Mouse (Mus musculus) hindbrain, embryonic 10.5 days (tissue): ENCODE data around the gene Spaca6. TPM values are rescaled to one million over a fixed set of nuclear protein-coding genes. Genes with fewer than 3 reads are reported as not detected.

Experiments
- DNase-seq: peaks from one replicate; pipeline ENCODE4 v3.0.0-alpha.2; 2017; ENCODE audit warnings: low spot score
- H3K27ac ChIP-seq: fragments of 300-500 bp; sonication (generic); 2 replicates; pipeline ENCODE4 v1.5.1; 2016; ENCODE audit warnings: mild to moderate bottlenecking, moderate library complexity
- H3K27me3 ChIP-seq: fragments of 300-500 bp; sonication (generic); 2 replicates; pipeline ENCODE4 v1.6.1; 2016; ENCODE audit warnings: mild to moderate bottlenecking; ENCODE audit not compliant: poor library complexity, insufficient read depth, severe bottlenecking
- H3K36me3 ChIP-seq: fragments of 300-500 bp; sonication (generic); 2 replicates; pipeline ENCODE4 v1.6.1; 2016; ENCODE audit warnings: mild to moderate bottlenecking, moderate library complexity
- H3K4me1 ChIP-seq: fragments of 300-500 bp; sonication (generic); replicated peaks from 2 replicates; pipeline ENCODE4 v1.6.1; 2016; ENCODE audit warnings: mild to moderate bottlenecking
- H3K4me3 ChIP-seq: fragments of 300-500 bp; sonication (generic); 2 replicates; pipeline ENCODE4 v1.5.1; 2016; ENCODE audit warnings: mild to moderate bottlenecking, moderate library complexity
- H3K9me3 ChIP-seq: fragments of 300-500 bp; sonication (generic); 2 replicates; pipeline ENCODE4 v1.6.1; 2016; ENCODE audit warnings: mild to moderate bottlenecking, moderate library complexity
- WGBS: fragments of 180-500 bp; shearing (Covaris S2); methylation state at CpG from one replicate; pipeline ENCODE4 v1.1.7; 2016; 5-methylcytosine and 5-hydroxymethylcytosine counted together
- polyA plus RNA-seq: library from polyadenylated mRNA; unstranded; fragments of >200 nt; fragmentation: Nextera tagmentation; extraction: Ambion mirVana; gene quantifications from 2 replicates; pipeline ENCODE4 v1.2.1, GENCODE M21; 2016

Gene Spaca6
- 43.9 and 44.2 TPM in 2 replicates for polyA plus RNA-seq

DNA sequence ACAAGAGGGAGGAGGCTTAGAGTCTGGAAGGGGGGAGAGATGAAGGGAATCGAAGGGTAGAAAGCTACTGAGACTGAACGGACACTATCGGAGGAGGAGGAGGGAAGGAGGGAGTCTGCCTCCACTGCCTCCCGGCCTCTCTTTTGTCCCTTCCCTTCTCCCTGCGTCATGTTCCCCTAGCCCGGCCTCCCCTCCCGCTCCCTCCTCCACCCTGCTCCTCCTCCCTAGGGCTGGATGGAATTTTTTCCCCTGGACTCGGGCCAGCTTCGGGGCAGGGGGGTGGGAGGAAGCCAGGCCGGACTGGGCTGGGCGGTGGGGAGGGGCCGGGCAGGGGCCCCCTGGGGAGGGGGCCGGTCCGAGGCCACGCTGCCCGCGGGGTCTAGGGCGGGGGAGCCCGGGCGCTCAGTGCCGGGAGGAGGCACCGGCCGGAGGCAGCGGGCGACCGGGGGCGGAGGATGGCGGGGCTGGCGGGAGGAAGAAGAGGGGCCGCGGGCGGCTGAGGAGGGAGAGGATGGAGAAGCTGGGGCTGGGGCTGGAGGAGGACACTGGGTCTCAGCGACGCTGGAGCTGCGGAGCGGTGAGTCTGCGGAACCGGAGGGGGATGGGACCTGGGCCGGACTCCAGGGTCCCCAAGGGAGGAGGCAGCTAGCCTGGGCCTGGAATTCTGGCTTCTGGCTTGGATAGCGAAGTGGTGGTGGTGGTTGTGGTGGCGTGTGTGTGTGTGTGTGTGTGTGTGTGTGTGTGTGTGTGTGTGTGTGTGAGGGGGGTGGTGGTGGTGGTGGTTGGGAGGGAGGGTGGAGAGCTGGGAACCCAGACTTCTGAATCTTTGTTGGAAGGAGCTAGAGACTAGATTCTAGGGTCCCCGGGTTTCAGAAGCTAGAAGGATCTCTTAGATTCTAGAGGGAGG is at the start of gene Spaca6:
Gene Spaca6, plus strand, starts transcription at position 408 of the 907 bp plus-strand sequence.
- 1% methylated on average over 42 of the region's 42 CpGs for WGBS
- Histone ChIP-seq H3K27me3 (no peaks in the 10 kb centered on the region), H3K36me3 (peaks cover 22% of the 10 kb centered on the region), H3K4me3 (peak within 1 kb of the TSS; percentile 89), H3K9me3 (no peaks in the 10 kb centered on the region), H3K4me1 (peaks cover 44% of the 10 kb centered on the region), H3K27ac (peak within 1 kb of the TSS; percentile 99)
- peak; percentile 94 for DNase-seq

DNA sequence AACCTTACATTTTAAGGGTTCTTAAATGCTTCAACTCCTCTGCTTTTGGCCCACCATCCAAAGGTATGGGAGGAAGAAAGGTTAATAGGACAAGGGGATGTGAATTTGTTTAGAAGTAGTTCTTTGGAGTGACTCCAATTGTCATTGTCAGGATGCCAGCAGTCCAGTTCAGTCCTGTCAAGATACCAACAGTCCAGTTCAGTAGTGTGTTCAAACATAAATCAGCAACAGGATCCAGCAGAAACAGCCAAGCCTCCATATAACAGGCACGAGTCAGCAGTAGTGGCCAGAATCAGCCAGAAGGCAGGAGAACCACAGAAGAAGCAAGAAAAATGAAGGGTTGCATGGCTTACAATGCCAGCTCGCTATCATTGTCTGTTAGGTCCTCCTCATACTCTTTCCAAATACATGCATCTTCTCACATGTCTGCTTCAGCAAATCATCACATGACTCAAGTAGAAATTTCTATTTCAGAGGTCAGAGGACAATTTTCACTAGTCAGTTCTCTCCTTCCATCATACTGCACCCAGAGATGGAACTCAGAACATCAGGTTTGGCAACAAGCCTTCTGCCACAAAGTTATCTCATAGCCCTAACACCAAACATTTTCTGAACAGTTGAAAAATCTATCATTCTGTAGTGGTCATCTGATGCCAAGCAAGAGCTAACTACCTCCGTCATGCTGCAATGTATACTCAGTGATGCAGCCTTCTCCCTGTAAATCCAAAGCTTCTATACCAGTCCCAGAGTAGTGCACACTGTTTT is 35.9 kb upstream of the Spaca6 start:
- H3K36me3 ChIP-seq = no peaks in the 10 kb centered on the region
- H3K9me3 ChIP-seq = no peaks in the 10 kb centered on the region
- DNase-seq = no peak
- 84% methylated on average over 3 of the region's 3 CpGs for WGBS
- no peaks in the 10 kb centered on the region for H3K27me3 ChIP-seq
- no peak overlapping the region for H3K4me3 ChIP-seq
- H3K27ac ChIP-seq = no peak overlapping the region
- peaks cover 9% of the 10 kb centered on the region; the same call in 1 of the 2 replicates for H3K4me1 ChIP-seq

DNA sequence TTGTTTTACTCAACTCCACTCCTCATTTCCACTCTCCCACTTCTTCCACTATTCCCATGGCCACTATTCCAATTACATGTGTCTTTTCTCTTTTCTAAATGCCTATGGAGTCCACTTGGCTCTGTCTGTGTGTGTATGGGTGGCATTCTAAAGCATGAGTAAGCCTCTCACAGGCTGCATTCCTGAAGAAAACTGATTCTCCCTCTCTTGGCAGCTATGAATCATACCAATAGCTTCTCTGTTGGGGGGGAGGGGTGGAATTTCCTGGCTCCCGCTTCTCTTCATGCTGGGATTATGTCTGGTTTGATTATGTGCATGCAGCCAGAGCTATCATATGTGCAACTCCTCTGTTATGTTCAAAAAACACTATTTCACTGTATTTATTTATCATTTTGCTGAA is 34.4 kb upstream of the Spaca6 start:
- no peak for DNase-seq

DNA sequence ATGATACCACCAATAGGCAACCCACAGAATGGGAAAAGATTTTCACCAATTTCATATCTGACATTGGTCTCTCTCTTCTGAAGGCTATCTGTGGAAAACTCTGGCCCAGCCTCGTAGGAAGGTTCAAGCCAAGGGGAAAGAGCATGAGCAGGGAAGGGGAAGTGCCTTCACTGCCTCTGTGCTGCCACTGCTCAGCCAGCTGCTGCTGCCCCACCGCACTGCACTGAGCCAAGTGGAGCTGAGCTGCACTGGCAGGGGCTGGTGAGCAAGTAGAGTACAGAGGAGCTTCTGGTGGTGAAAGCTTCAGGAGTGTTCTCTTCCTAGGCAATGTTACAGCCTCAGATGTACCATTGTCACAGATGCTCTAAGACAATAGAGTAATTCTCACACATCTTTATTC is 31.4 kb upstream of the Spaca6 start:
- H3K4me1 ChIP-seq = peaks cover 9% of the 10 kb centered on the region; the same call in 1 of the 2 replicates
- H3K9me3 ChIP-seq = no peaks in the 10 kb centered on the region
- no peak overlapping the region for H3K4me3 ChIP-seq
- WGBS = 64% methylated on average over 2 of the region's 2 CpGs
- DNase-seq = no peak
- H3K36me3 ChIP-seq = no peaks in the 10 kb centered on the region
- no peaks in the 10 kb centered on the region for H3K27me3 ChIP-seq
- no peak overlapping the region for H3K27ac ChIP-seq

More for the DNA sequence above, 34.4 kb upstream of the Spaca6 start:
- H3K27me3 ChIP-seq = no peaks in the 10 kb centered on the region
- 53% methylated on average over 1 of the region's 1 CpGs for WGBS
- H3K4me3 ChIP-seq = no peak overlapping the region
- no peaks in the 10 kb centered on the region for H3K9me3 ChIP-seq
- no peaks in the 10 kb centered on the region for H3K36me3 ChIP-seq
- H3K4me1 ChIP-seq = peaks cover 9% of the 10 kb centered on the region; the same call in 1 of the 2 replicates
- no peak overlapping the region for H3K27ac ChIP-seq

DNA sequence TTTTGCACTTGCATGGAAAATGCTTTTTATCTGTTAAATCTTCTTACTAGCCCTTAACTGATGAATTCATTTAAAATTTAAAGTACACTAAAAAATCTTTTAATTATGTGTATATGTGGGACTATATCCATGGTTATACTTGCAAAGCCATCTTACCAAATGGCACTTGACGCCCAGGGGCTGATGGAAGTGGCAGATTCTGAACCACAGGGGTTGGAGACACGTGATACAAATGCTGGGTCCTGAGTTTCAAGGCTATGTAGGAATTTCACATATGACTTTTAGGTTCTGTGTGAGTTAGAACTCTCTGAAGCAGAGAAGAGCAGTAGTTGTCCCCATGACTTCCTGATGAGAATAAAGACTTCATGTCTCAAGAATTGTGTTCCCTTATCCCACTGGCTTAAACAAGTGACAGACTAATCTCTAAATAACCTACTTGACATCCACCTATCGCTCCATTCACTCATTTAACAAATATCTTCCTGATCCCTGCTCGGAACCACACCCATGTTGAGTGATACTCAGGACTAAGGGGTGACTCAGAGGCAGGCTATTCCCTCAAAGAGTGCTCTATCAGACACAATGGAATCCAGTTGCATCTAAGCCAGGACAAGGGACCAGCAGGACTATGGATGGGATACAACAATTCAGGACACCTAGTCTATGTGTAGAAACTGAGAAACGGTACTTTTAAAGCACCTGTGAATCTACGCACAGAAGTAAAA is 3.2 kb upstream of the Spaca6 start:
- no peak for DNase-seq
- H3K36me3 ChIP-seq = no peaks in the 10 kb centered on the region
- 83% methylated on average over 6 of the region's 6 CpGs for WGBS
- no peaks in the 10 kb centered on the region for H3K27me3 ChIP-seq
- no peaks in the 10 kb centered on the region for H3K9me3 ChIP-seq
- no peak overlapping the region for H3K27ac ChIP-seq
- H3K4me3 ChIP-seq = no peak overlapping the region
- H3K4me1 ChIP-seq = peaks cover 12% of the 10 kb centered on the region; the same call in 1 of the 2 replicates

DNA sequence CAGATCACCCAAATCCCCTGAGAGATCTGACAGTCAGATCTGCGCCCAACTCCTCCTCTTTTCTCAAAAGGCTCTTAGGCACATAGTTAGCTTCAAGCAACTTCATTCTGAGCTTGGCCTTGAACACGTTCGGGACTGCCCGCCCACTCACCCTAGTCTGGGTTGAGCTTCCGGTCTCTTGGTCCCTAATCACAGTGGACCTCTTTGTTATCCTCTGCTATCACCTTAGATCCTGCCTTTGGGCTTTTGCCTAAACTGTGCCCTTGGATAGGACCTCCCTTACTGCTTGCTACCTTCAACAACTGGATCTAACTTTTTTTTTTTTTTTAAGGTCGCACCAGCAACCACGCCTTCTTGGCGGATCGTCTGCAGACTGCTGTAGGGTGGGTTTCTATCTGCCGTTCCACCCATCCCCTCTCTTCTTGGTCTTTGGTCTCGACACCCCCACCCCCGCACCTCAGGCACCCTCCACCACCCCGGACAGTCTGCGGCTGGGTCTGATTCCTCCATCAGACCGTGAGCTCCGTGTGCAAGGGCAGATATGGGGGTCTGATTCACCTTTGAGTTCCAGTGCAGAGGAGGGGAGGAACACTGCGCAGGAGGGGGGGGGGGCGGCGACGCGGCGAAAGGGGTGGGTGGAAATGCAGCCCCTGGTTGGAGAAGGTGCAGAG is 902 bp upstream of the Spaca6 start:
- WGBS = 1% methylated on average over 20 of the region's 22 CpGs
- peak; percentile 65 for DNase-seq
- peaks cover 13% of the 10 kb centered on the region for H3K36me3 ChIP-seq

DNA sequence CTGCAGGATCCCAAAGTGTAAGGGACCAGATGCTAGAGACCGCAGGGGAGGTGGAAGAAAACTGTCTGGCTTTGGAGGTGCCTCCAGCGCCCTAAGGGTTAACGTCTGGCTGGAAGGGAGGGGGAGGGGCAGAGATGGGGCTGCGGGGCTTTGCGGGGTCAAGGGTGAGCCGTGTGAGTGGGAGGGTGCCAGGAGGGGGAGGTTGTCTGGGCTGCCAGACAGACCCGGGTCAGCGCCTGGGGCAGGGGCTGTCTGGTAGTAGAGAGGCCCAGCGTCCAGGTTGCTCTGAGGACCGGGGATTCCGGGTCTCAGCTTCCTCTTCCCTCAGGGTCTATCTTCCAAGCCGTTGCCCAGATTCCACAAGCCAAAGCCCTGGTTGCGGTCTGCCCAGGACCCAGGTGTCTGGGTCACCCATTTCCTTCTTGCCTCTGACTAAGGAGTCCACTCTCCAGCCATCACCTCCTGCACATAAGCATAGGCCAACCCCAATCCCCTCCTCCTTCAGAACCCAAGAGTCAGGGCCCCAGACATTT is 766 bp downstream of the Spaca6 start:
- Histone ChIP-seq H3K4me1 (peaks cover 44% of the 10 kb centered on the region), H3K27ac (peak overlapping the region; percentile 99), H3K36me3 (peaks cover 29% of the 10 kb centered on the region), H3K4me3 (peak overlapping the region; percentile 89), H3K9me3 (no peaks in the 10 kb centered on the region), H3K27me3 (no peaks in the 10 kb centered on the region)
- DNase-seq = peak; percentile 95
- under 1% methylated on average over 13 of the region's 13 CpGs for WGBS

More for the DNA sequence above, 902 bp upstream of the Spaca6 start:
- Histone ChIP-seq H3K27me3 (no peaks in the 10 kb centered on the region), H3K9me3 (no peaks in the 10 kb centered on the region), H3K27ac (peak overlapping the region; percentile 99), H3K4me3 (peak overlapping the region; percentile 89), H3K4me1 (peaks cover 34% of the 10 kb centered on the region)

DNA sequence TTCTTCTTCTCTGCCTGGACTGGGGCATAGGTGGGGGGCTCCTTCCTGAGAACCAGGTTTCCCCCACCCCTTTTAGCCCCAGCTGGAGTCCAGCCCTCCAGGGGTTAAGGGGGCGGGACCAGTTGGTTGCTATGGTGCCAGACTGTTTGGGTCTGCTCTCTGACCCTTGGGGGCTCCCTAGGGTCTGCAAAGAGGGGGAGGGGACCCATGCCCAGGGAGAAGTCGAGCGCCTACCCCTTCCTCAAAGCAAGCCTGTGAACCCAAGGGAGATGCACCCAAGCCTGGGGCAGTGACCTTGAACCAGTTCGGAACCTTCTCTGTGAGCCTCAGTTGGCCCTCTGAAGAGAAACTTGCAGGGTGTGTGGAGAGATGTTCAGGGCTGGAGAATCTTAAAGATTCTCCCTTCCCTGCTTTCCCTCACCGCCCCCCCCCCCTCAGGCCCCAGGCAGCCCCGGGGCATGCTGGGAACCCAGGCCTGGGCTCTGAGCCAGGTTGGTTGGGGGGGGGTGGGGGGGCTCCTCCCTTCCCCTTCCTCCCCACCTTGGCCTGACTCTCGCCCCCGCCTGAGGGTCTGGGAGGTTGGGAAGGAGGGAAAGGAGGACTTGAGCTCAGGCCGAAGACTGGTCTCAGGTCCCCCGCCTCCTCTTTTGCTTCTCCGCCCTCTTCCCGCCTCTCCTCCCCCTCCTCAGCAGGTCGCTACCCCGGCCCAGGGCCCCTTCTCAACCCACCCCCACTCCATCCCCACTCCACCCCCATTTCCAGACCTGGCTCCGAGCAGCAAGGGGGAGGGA is 1.4 kb downstream of the Spaca6 start:
- peak; percentile 89 for DNase-seq
- H3K9me3 ChIP-seq = no peaks in the 10 kb centered on the region
- H3K4me3 ChIP-seq = peak overlapping the region; percentile 89
- H3K36me3 ChIP-seq = peaks cover 36% of the 10 kb centered on the region
- WGBS = 0% methylated on average over 11 of the region's 15 CpGs
- peaks cover 44% of the 10 kb centered on the region for H3K4me1 ChIP-seq
- H3K27me3 ChIP-seq = no peaks in the 10 kb centered on the region
- H3K27ac ChIP-seq = peak overlapping the region; percentile 99

DNA sequence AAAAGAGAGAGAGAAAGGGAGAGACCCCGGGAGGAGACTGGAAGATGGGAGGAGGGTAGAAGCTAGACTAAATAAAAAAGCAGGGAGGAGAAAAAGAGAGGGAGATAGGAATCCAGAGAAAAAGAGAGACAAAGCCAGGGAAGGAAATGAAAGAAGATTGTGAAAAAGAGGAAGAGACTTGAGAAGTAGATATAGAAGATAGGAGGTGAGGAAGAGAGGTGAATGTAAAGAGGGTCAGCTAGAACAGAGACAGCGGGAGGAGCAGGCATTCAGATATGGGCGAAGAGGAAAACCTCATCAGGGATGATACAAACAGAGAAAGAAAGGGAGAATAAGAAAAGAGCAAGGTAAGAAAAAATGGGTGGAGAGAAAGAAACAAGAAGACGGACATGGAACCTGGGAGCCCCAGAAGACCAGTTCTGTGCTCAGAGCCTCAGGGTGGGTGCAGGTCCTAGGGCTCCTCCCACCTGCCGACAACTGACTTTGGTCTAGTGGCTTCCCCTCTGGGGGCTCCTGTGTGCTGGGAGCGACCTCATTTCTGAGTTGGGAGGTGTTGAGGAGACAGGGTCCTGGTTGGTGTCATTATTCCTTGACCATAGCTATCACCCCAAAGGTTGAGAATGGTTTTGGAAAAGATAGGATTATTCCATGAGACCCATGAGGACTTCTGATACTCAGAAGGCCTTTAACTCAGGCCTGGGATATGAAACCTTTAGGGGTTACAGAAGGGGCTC is 2.3 kb downstream of the Spaca6 start:
- WGBS = 5% methylated on average over 6 of the region's 6 CpGs
- no peak for DNase-seq
- no peaks in the 10 kb centered on the region for H3K9me3 ChIP-seq
- peak overlapping the region; percentile 99 for H3K27ac ChIP-seq
- peaks cover 48% of the 10 kb centered on the region for H3K4me1 ChIP-seq
- H3K27me3 ChIP-seq = no peaks in the 10 kb centered on the region
- peak overlapping the region; percentile 89 for H3K4me3 ChIP-seq
- peaks cover 44% of the 10 kb centered on the region for H3K36me3 ChIP-seq

DNA sequence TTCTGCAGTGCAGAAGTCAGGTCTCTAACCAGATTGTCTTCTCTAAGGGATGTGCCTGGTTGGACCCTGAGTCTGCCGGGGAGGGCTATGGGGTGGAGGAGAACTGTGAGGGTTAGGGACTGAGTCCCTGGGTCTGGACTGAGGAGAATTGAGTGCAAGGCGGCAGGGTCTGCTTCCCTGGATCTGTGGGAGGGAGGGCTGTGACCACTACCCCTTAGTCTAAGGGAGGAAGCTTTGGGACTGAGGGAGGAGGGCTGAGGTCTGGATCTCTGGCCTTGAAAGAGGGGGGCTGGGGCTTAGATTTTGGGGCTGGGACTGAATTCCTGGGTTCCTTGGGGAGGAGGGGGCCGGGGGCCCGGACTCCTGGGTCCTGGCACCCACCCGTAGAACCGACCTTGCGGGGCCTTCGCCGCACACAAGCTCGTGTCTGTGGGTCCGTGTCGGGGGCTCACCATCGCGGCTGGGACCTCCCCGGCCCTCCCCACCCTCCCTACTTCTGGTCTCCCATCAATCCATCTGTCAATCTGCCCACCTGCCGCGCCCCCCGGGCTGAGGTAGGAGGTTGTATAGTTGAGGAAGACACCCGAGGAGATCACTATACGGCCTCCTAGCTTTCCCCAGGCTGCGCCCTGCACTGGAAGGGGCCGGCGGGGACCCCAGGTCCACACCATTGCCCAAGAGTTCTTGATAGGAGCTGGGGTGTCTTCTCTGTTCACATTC is 3.0 kb downstream of the Spaca6 start:
- no peak for DNase-seq
- H3K36me3 ChIP-seq = peaks cover 52% of the 10 kb centered on the region
- H3K9me3 ChIP-seq = no peaks in the 10 kb centered on the region
- H3K4me3 ChIP-seq = peak overlapping the region; percentile 89
- H3K27ac ChIP-seq = peak overlapping the region; percentile 99
- H3K4me1 ChIP-seq = peaks cover 56% of the 10 kb centered on the region
- no peaks in the 10 kb centered on the region for H3K27me3 ChIP-seq
- 56% methylated on average over 23 of the region's 23 CpGs for WGBS
